Mouse (Mus musculus) liver, adult 2 months (tissue): Measurements from ENCODE around the gene Mrm3. TPM values are rescaled to one million over a fixed set of nuclear protein-coding genes. Genes with fewer than 3 reads are reported as not detected.

Source experiments
- DNase-seq: peaks from one replicate; pipeline ENCODE4 v3.0.0-alpha.2; 2011; ENCODE audit warnings: low read depth, low spot score; ENCODE audit errors: extremely low read depth
- H3K27ac ChIP-seq: fragments of 200-500 bp; replicated peaks from 2 replicates; pipeline ENCODE4 v1.5.1; 2012; ENCODE audit warnings: low read depth, mild to moderate bottlenecking, control low read depth, inconsistent platforms, low read length; ENCODE audit not compliant: insufficient read depth
- H3K27me3 ChIP-seq: fragments of 200-500 bp; 2 replicates; pipeline ENCODE4 v1.6.1; 2012; ENCODE audit warnings: mild to moderate bottlenecking, moderate library complexity, low read length, inconsistent platforms; ENCODE audit not compliant: control insufficient read depth, insufficient read depth
- H3K36me3 ChIP-seq: fragments of 200-500 bp; 2 replicates; pipeline ENCODE4 v1.6.1; 2012; ENCODE audit warnings: low read length, inconsistent platforms; ENCODE audit not compliant: control insufficient read depth, insufficient read depth
- H3K4me1 ChIP-seq: fragments of 200-500 bp; 2 replicates; pipeline ENCODE4 v1.6.1; 2011; ENCODE audit warnings: low read length; ENCODE audit not compliant: control insufficient read depth, insufficient read depth
- H3K4me3 ChIP-seq: fragments of 200-500 bp; 2 replicates; pipeline ENCODE4 v1.5.1; 2011; ENCODE audit warnings: low read depth, mild to moderate bottlenecking, control low read depth, low read length, moderate library complexity; ENCODE audit not compliant: insufficient read depth
- H3K79me2 ChIP-seq: fragments of 200-500 bp; 2 replicates; pipeline ENCODE4 v1.6.1; 2012; ENCODE audit warnings: inconsistent platforms, mild to moderate bottlenecking, low read length, moderate library complexity; ENCODE audit not compliant: control insufficient read depth, insufficient read depth
- H3K9ac ChIP-seq: fragments of 200-500 bp; 2 replicates; pipeline ENCODE4 v1.6.1; 2012; ENCODE audit warnings: low read depth, mild to moderate bottlenecking, control low read depth, inconsistent platforms, low read length
- CTCF ChIP-seq: fragments of 200-500 bp; IDR thresholded peaks from 2 replicates; pipeline ENCODE4 v1.5.1; 2011; ENCODE audit warnings: low read depth, low read length, control low read depth
- POLR2A ChIP-seq: fragments of 200-500 bp; IDR thresholded peaks from 2 replicates; pipeline ENCODE4 v1.6.1; 2011; ENCODE audit warnings: low read length, control low read depth; ENCODE audit not compliant: insufficient read depth; ENCODE audit errors: extremely low read depth
- WGBS: fragments of 180-500 bp; shearing (Covaris S2); methylation state at CpG from one replicate; pipeline ENCODE4 v1.1.7; 2018; 5-methylcytosine and 5-hydroxymethylcytosine counted together
- polyA plus RNA-seq: library from polyadenylated mRNA; depleted of rRNA; stranded (reverse); fragments of >200 nt; gene quantifications from 2 replicates; pipeline ENCODE4 v1.2.3, GENCODE M21; 2012
- total RNA-seq: library from RNA; depleted of rRNA; stranded (reverse); fragments of >200 nt; gene quantifications from 2 replicates; pipeline ENCODE4 v1.2.3, GENCODE M21; 2014

Mrm3 gene
- total and polyA plus RNA-seq, 2 experiments: 7.1 to 10.1 TPM

- Histone ChIP-seq H3K36me3 (no peaks in the 10 kb centered on the region), H3K27ac (no peak overlapping the region), H3K79me2 (no peaks in the 10 kb centered on the region), H3K27me3 (no peaks in the 10 kb centered on the region), H3K4me1 (no peaks in the 10 kb centered on the region), H3K4me3 (no peak overlapping the region), H3K9ac (no peak overlapping the region)
- 85% methylated on average over 14 of the region's 14 CpGs for WGBS
- no peak for DNase-seq
- TF ChIP-seq POLR2A (no peak), CTCF (no peak)
Measured at GRCm38 (mm10) chr11:76278960-76279852, 35.7 kb downstream of the Mrm3 start.

- no peaks in the 10 kb centered on the region for H3K27me3 ChIP-seq
- TF ChIP-seq POLR2A: no peak
- DNase-seq: no peak
- no peaks in the 10 kb centered on the region for H3K79me2 ChIP-seq
- no peaks in the 10 kb centered on the region for H3K36me3 ChIP-seq
- WGBS: 58% methylated on average over 2 of the region's 2 CpGs
- no peak overlapping the region for H3K4me3 ChIP-seq
- H3K27ac ChIP-seq: no peak overlapping the region
- no peak overlapping the region for H3K9ac ChIP-seq
- no peaks in the 10 kb centered on the region for H3K4me1 ChIP-seq
Measured at GRCm38 (mm10) chr11:76279971-76280370, 36.5 kb downstream of the Mrm3 start.

GRCm38 (mm10) chr11:76283841-76284240 is 40.3 kb downstream of the Mrm3 start:
- TF ChIP-seq POLR2A (no peak), CTCF (no peak)
- Histone ChIP-seq H3K4me3 (no peak overlapping the region), H3K9ac (no peak overlapping the region), H3K27me3 (no peaks in the 10 kb centered on the region), H3K36me3 (no peaks in the 10 kb centered on the region), H3K4me1 (no peaks in the 10 kb centered on the region), H3K27ac (no peak overlapping the region), H3K79me2 (no peaks in the 10 kb centered on the region)
- no peak for DNase-seq
- WGBS: 98% methylated on average over 6 of the region's 6 CpGs

- Histone ChIP-seq H3K4me1 (peaks cover 2% of the 10 kb centered on the region; the same call in 1 of the 2 replicates), H3K4me3 (no peak overlapping the region), H3K9ac (no peak overlapping the region), H3K27ac (no peak overlapping the region), H3K27me3 (no peaks in the 10 kb centered on the region), H3K79me2 (no peaks in the 10 kb centered on the region), H3K36me3 (no peaks in the 10 kb centered on the region)
- no peak for DNase-seq
- WGBS: 49% methylated on average over 7 of the region's 7 CpGs
- TF ChIP-seq POLR2A (no peak), CTCF (no peak)
Measured at GRCm38 (mm10) chr11:76285431-76286075, 42.0 kb downstream of the Mrm3 start.

GRCm38 (mm10) chr11:76286534-76287126 is 43.1 kb downstream of the Mrm3 start:
- WGBS: 78% methylated on average over 10 of the region's 10 CpGs
- H3K4me1 ChIP-seq: peaks cover 2% of the 10 kb centered on the region; the same call in 1 of the 2 replicates
- H3K27me3 ChIP-seq: no peaks in the 10 kb centered on the region
- H3K4me3 ChIP-seq: no peak overlapping the region
- no peaks in the 10 kb centered on the region for H3K79me2 ChIP-seq
- no peak overlapping the region for H3K9ac ChIP-seq
- no peaks in the 10 kb centered on the region for H3K36me3 ChIP-seq
- TF ChIP-seq POLR2A: no peak
- no peak for TF ChIP-seq CTCF
- H3K27ac ChIP-seq: no peak overlapping the region
- no peak for DNase-seq
